Mouse (Mus musculus) adrenal gland, adult 2 months (tissue): ENCODE measurements around the gene Ms4a3. TPM values are rescaled to one million over a fixed set of nuclear protein-coding genes. Genes with fewer than 3 reads are reported as not detected.

ENCODE experiments used
- DNase-seq: peaks from one replicate; pipeline ENCODE4 v3.0.0; 2021
- polyA plus RNA-seq: library from polyadenylated mRNA; depleted of rRNA; stranded (reverse); fragments of >200 nt; gene quantifications from 2 replicates; pipeline ENCODE4 v1.2.3, GENCODE M21; 2012; rRNA removed
- total RNA-seq, 2 experiments: library from RNA; stranded (reverse); gene quantifications; 2 replicates each; pipeline ENCODE4 v1.2.3; 2021

The Ms4a3 gene
- total and polyA plus RNA-seq, 3 experiments, result not detected

DNA sequence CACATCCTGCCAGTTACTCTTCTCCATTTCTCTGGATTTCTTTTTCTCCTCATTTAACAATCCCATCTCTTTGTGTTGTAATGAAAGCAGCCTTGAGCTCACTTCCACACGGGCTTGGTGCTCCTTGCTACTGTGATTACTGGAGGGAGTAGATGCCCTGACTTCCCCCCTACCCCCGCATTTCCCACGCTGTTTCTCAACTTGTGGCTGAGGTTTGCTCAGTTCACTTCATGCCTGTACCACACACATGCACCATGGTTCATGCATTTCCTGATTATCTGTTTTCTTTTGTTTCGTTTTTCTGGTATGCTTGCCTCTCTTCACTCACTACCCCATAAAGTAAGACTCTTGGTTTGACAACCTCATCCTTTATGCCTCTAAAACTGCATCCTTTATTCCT, 51.4 kb downstream of the Ms4a3 start:
- no peak for DNase-seq

Other genes starting within 250 kb of the Ms4a3 start
- 1 to 10 TPM; 1.8 to 2.1 TPM for gene Ms4a4c, start 236.1 kb downstream of the Ms4a3 start, total RNA-seq
- gene Ms4a4c, start 236.1 kb downstream of the Ms4a3 start, polyA plus RNA-seq, result 0.06 and 0.91 TPM in 2 replicates
- gene Ms4a4b, start 197.3 kb downstream of the Ms4a3 start, total RNA-seq, result 1 to 10 TPM in 1 of 2 experiments, under 1 TPM in 1; 0.95 to 1.6 TPM
- gene Ms4a4b, start 197.3 kb downstream of the Ms4a3 start, polyA plus RNA-seq, result 0.02 and 0.26 TPM in 2 replicates
- 10 to 100 TPM; 12.0 to 12.5 TPM for gene Ms4a6c, start 171.5 kb downstream of the Ms4a3 start, total RNA-seq
- 1.6 and 1.8 TPM in 2 replicates for gene Ms4a6c, start 171.5 kb downstream of the Ms4a3 start, polyA plus RNA-seq
- not detected for gene Gm8369, start 154.9 kb downstream of the Ms4a3 start, total RNA-seq
- not detected in 2 replicates for gene Gm8369, start 154.9 kb downstream of the Ms4a3 start, polyA plus RNA-seq
- 1 to 10 TPM; 7.8 to 9.9 TPM for gene Ms4a6b, start 124.3 kb downstream of the Ms4a3 start, total RNA-seq
- gene Ms4a6b, start 124.3 kb downstream of the Ms4a3 start, polyA plus RNA-seq, result 1.8 and 2.4 TPM in 2 replicates
- gene Ms4a4d, start 104.0 kb downstream of the Ms4a3 start, total RNA-seq, result 1 to 10 TPM; 1.8 to 4.0 TPM
- 6.9 and 7.6 TPM in 2 replicates for gene Ms4a4d, start 104.0 kb downstream of the Ms4a3 start, polyA plus RNA-seq
- gene Ms4a6d, start 36.0 kb downstream of the Ms4a3 start, total RNA-seq, result 1 to 10 TPM; 6.2 to 6.4 TPM
- 3.8 and 5.4 TPM in 2 replicates for gene Ms4a6d, start 36.0 kb downstream of the Ms4a3 start, polyA plus RNA-seq
- under 1 TPM in 1 of 2 experiments, not detected in 1; 0.17 TPM for gene Ms4a2, start 17.1 kb downstream of the Ms4a3 start, total RNA-seq
- not detected in 2 replicates for gene Ms4a2, start 17.1 kb downstream of the Ms4a3 start, polyA plus RNA-seq
- under 1 TPM in 1 of 2 experiments, not detected in 1; 0.75 TPM for gene Oosp2, start 19.7 kb upstream of the Ms4a3 start, total RNA-seq
- not detected in 2 replicates for gene Oosp2, start 19.7 kb upstream of the Ms4a3 start, polyA plus RNA-seq
- under 1 TPM in 1 of 2 experiments, not detected in 1; 0.66 TPM for gene Oosp1, start 50.3 kb upstream of the Ms4a3 start, total RNA-seq
- not detected in 2 replicates for gene Oosp1, start 50.3 kb upstream of the Ms4a3 start, polyA plus RNA-seq
- gene Oosp3, start 56.2 kb upstream of the Ms4a3 start, total RNA-seq, result not detected
- gene Oosp3, start 56.2 kb upstream of the Ms4a3 start, polyA plus RNA-seq, result not detected in 2 replicates
- gene Gif, start 106.7 kb upstream of the Ms4a3 start, total RNA-seq, result not detected
- not detected in 2 replicates for gene Gif, start 106.7 kb upstream of the Ms4a3 start, polyA plus RNA-seq
- gene Mrpl16, start 129.5 kb upstream of the Ms4a3 start, total RNA-seq, result 10 to 100 TPM; 56.9 to 75.6 TPM
- 9.5 and 10.6 TPM in 2 replicates for gene Mrpl16, start 129.5 kb upstream of the Ms4a3 start, polyA plus RNA-seq
- gene Stx3, start 178.6 kb upstream of the Ms4a3 start, total RNA-seq, result 1 to 10 TPM; 8.3 to 9.6 TPM
- 9.1 and 9.5 TPM in 2 replicates for gene Stx3, start 178.6 kb upstream of the Ms4a3 start, polyA plus RNA-seq
- gene Olfr1417, start 198.4 kb upstream of the Ms4a3 start, total RNA-seq, result not detected
- gene Olfr1417, start 198.4 kb upstream of the Ms4a3 start, polyA plus RNA-seq, result not detected in 2 replicates
- gene Olfr1418, start 220.2 kb upstream of the Ms4a3 start, total RNA-seq, result not detected
- gene Olfr1418, start 220.2 kb upstream of the Ms4a3 start, polyA plus RNA-seq, result not detected in 2 replicates
- not detected for gene Olfr1419, start 234.3 kb upstream of the Ms4a3 start, total RNA-seq
- not detected in 2 replicates for gene Olfr1419, start 234.3 kb upstream of the Ms4a3 start, polyA plus RNA-seq
- gene Olfr1420, start 245.7 kb upstream of the Ms4a3 start, total RNA-seq, result not detected
- not detected in 2 replicates for gene Olfr1420, start 245.7 kb upstream of the Ms4a3 start, polyA plus RNA-seq